Mouse (Mus musculus) neural tube, embryonic 14.5 days (tissue): Measurements from ENCODE around the gene Harbi1. TPM values are rescaled to one million over a fixed set of nuclear protein-coding genes. Genes with fewer than 3 reads are reported as not detected.
"Not testable (repeated sequence)": the region's sequence is repeated elsewhere in the genome, so short reads cannot be mapped to it uniquely, and the experiment has no call there.

Source experiments
- ATAC-seq: fragments of 200-750 bp; cut with Nextera tagmentation; 2 replicates; pipeline ENCODE4 v1.8.0; 2017; ENCODE audit warnings: low read depth, mild to moderate bottlenecking, moderate TSS enrichment, moderate library complexity
- H3K27ac ChIP-seq: fragments of 300-500 bp; sonication (generic); 2 replicates; pipeline ENCODE4 v1.5.1; 2014; ENCODE audit warnings: low read depth, mild to moderate bottlenecking, control low read depth, low read length, moderate library complexity, mixed read lengths
- H3K27me3 ChIP-seq: fragments of 300-500 bp; sonication (generic); 2 replicates; pipeline ENCODE4 v1.6.1; 2014; ENCODE audit warnings: low read length; ENCODE audit not compliant: control insufficient read depth, insufficient read depth
- H3K36me3 ChIP-seq: fragments of 300-500 bp; sonication (generic); 2 replicates; pipeline ENCODE4 v1.6.1; 2014; ENCODE audit warnings: low read length, mixed read lengths; ENCODE audit not compliant: control insufficient read depth, insufficient read depth
- H3K4me1 ChIP-seq: fragments of 300-500 bp; sonication (generic); 2 replicates; pipeline ENCODE4 v1.6.1; 2014; ENCODE audit warnings: low read length; ENCODE audit not compliant: control insufficient read depth, insufficient read depth
- H3K4me2 ChIP-seq: fragments of 300-500 bp; sonication (generic); 2 replicates; pipeline ENCODE4 v1.6.1; 2014; ENCODE audit warnings: mild to moderate bottlenecking, low read depth, low read length, control low read depth
- H3K4me3 ChIP-seq: fragments of 300-500 bp; sonication (generic); 2 replicates; pipeline ENCODE4 v1.5.1; 2014; ENCODE audit warnings: low read depth, low read length, control low read depth, mixed read lengths
- H3K9ac ChIP-seq: fragments of 300-500 bp; sonication (generic); replicated peaks from 2 replicates; pipeline ENCODE4 v1.6.1; 2014; ENCODE audit warnings: low read depth, mild to moderate bottlenecking, control low read depth, low read length, mixed read lengths
- H3K9me3 ChIP-seq: fragments of 300-500 bp; sonication (generic); 2 replicates; pipeline ENCODE4 v1.6.1; 2016; ENCODE audit warnings: low read length; ENCODE audit not compliant: control insufficient read depth
- WGBS: fragments of 180-500 bp; shearing (Covaris S2); extraction: QIAGEN DNeasy Blood & Tissue Kit; methylation state at CpG from one replicate; pipeline ENCODE4 v1.1.7; 2014; 5-methylcytosine and 5-hydroxymethylcytosine counted together
- polyA plus RNA-seq: library from polyadenylated mRNA; unstranded; fragments of >200 nt; fragmentation: Nextera tagmentation; extraction: Ambion mirVana; gene quantifications from 2 replicates; pipeline ENCODE4 v1.2.1, GENCODE M21; 2014

Gene Harbi1
- polyA plus RNA-seq, 1 experiment from 2014 or later: 16.5 TPM

DNA sequence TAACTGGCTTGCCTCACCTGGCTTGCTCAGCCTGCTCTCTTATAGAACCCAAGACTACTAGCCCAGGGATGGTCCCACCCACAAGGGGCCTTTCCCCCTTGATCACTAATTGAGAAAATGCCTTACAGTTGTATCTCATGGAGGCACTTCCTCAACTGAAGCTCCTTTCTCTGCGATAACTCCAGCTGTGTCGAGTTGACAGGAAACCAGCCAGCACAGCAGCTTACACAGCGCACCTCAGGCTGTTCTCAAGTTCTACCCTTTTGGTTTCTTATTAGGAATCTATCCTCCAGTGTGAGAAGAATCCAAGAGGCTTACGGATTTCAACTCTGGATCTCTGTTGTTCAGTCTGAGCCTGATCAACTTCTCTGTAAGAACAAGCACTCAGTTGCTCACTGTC lies 14.8 kb downstream of the Harbi1 start:
- WGBS: 57% methylated on average over 4 of the region's 4 CpGs
- H3K27ac ChIP-seq, H3K4me3 ChIP-seq, H3K36me3 ChIP-seq, H3K27me3 ChIP-seq, H3K9me3 ChIP-seq, H3K4me1 ChIP-seq, H3K4me2 ChIP-seq, H3K9ac ChIP-seq, ATAC-seq: not testable (repeated sequence)

DNA sequence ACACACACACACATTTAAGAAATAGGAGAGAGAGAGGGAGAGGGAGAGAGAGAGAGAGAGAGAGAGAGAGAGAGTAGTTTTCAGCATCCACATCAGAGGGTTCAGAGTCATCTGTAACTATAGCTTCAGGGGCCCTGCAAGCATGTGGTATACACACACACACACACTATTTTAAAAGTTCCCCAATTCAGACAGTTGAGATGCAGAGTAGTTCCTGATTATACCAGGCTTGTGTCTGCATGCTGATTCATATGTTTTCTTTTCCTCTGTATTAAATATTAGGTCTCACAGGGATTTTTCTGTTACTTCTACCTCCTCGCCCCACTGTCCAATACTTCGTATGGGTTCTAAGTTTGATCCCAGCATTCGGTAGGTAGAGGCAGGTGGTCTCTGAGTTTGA lies 16.4 kb downstream of the Harbi1 start:
- H3K9ac ChIP-seq: no peak overlapping the region
- no peaks in the 10 kb centered on the region for H3K27me3 ChIP-seq
- no peaks in the 10 kb centered on the region for H3K9me3 ChIP-seq
- ATAC-seq: no peak
- WGBS: 94% methylated on average over 3 of the region's 3 CpGs
- H3K36me3 ChIP-seq: no peaks in the 10 kb centered on the region
- no peak overlapping the region for H3K27ac ChIP-seq
- no peak overlapping the region for H3K4me2 ChIP-seq
- no peak overlapping the region for H3K4me3 ChIP-seq
- peaks cover 4% of the 10 kb centered on the region; the same call in 1 of the 2 replicates for H3K4me1 ChIP-seq

DNA sequence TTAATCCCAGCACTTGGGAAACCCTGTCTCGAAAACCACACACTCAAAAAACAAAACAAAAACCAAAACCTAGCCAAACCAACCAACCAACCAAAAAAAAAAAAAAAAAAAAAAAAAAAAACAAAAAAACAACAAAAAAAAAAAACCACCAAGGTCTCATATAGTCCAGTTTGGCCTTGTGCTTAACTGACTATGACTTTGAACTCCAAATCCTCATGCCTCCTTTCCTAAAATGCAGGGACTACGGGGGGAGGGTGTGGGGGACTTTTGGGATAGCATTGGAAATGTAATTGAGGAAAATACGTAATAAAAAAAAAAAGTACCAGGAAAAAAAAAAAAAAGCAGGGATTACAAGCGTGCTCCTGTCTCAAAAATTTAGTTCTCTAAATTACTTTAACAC lies 18.9 kb downstream of the Harbi1 start:
- Histone ChIP-seq H3K9me3 (no peaks in the 10 kb centered on the region), H3K27ac (no peak overlapping the region; the same call in 1 of the 2 replicates), H3K9ac (peak overlapping the region; percentile 94), H3K4me3 (peak overlapping the region; percentile 99), H3K36me3 (no peaks in the 10 kb centered on the region), H3K4me2 (peak overlapping the region; percentile 43; the same call in 1 of the 2 replicates), H3K4me1 (peaks cover 4% of the 10 kb centered on the region; the same call in 1 of the 2 replicates), H3K27me3 (no peaks in the 10 kb centered on the region)
- peak; percentile 31; the same call in 1 of the 2 replicates for ATAC-seq
- 26% methylated on average over 4 of the region's 4 CpGs for WGBS

DNA sequence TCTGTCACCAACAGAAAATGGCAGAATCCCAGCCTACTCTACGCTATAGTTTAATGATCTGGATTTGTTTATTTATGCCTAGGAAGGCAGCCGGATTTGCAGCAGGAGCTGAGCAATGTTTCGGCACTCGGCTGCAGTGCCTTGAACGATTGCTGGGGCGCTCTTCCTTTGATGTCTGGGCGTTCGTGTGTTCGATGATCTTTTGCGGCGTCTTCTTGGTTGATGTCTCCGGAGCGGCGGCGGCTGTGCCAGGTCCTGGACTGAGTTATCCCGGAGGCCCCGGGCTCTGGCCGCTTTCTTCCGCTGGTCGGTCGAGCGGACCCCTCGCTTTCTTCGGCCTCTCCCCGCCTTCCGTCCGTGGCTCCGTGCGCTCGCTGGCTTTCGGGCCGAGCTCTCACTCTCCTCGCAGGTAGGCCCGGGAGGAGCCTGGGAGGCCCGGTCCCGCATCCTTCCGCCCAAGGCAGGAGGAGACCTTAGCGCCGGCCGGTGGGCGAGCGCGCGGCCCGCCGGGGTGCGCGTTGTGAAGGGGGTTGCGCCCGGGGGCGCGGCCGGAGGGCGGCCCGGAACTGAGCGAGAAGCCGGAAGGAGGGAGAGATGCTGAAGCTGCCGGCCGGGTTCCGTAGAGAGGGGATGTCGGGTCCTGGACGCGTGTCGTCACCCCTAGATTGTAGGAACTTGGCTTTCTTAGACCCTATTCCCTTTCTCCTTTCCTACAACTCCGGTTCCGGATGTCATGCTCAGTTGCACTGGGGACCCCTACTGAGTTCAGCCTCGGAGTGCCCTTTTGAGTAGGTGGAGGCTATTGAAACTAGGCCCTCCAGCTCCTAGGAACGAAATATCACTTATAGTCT lies 19.5 kb downstream of the Harbi1 start, which contains the start of gene Ambra1:
Gene Ambra1, plus strand, starts transcription at position 164 of the 851 bp plus-strand sequence.
- under 1% methylated on average over 66 of the region's 68 CpGs for WGBS
- Histone ChIP-seq H3K27ac (peak within 1 kb of the TSS; percentile 89), H3K27me3 (no peaks in the 10 kb centered on the region), H3K9ac (peak within 1 kb of the TSS; percentile 94), H3K4me1 (peaks cover 4% of the 10 kb centered on the region; the same call in 1 of the 2 replicates), H3K4me3 (peak within 1 kb of the TSS; percentile 99), H3K4me2 (peak within 1 kb of the TSS; percentile 78), H3K9me3 (no peaks in the 10 kb centered on the region), H3K36me3 (no peaks in the 10 kb centered on the region)
- peak; percentile 92 for ATAC-seq

DNA sequence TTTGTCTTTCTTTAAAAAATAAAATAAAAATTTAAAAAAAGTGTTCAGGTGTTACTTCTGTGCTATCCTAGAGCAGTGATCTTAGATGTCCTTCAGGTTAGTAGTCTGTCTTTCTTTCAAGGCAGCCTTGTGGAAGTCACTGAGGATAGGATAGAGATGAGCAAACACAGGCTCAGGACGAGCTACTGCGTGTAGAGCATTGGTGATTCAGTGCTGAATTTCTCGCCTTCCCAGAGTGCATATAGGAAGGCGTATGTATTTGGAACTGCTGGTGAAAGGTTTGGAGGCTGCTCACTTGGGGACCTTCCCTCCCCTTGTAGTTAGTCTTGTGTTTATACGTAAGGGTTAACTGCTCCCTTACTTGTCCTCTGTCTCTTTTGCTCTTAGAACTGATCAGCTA lies 24.6 kb downstream of the Harbi1 start:
- Histone ChIP-seq H3K4me2 (no peak overlapping the region), H3K9ac (no peak overlapping the region), H3K4me3 (no peak overlapping the region), H3K36me3 (no peaks in the 10 kb centered on the region), H3K9me3 (no peaks in the 10 kb centered on the region), H3K27ac (no peak overlapping the region), H3K4me1 (peaks cover 4% of the 10 kb centered on the region; the same call in 1 of the 2 replicates), H3K27me3 (no peaks in the 10 kb centered on the region)
- no peak for ATAC-seq
- 94% methylated on average over 5 of the region's 5 CpGs for WGBS

DNA sequence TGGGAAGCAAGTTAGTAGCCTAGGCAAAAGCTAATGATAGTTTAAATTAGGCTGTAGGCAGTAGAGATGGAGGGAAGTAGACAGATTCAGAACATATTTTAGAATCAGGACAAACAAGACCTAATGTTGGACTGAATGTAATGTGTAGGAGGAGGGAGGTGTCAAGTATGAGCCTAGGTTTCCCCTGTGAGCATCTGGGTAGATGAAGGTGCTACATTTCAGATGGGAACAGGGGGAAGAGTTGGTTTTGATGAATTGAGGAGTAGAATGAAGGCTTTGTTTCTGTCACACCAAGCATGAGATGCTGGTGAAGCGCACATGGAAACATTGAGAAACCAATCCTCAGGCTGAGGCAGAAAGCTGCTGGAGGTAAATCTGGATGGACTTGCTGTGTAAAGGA lies 28.9 kb downstream of the Harbi1 start:
- ATAC-seq: no peak
- Histone ChIP-seq H3K9ac (no peak overlapping the region), H3K4me2 (no peak overlapping the region), H3K27me3 (no peaks in the 10 kb centered on the region), H3K36me3 (no peaks in the 10 kb centered on the region), H3K4me1 (no peaks in the 10 kb centered on the region), H3K27ac (no peak overlapping the region), H3K9me3 (no peaks in the 10 kb centered on the region), H3K4me3 (no peak overlapping the region)
- 97% methylated on average over 1 of the region's 1 CpGs for WGBS

DNA sequence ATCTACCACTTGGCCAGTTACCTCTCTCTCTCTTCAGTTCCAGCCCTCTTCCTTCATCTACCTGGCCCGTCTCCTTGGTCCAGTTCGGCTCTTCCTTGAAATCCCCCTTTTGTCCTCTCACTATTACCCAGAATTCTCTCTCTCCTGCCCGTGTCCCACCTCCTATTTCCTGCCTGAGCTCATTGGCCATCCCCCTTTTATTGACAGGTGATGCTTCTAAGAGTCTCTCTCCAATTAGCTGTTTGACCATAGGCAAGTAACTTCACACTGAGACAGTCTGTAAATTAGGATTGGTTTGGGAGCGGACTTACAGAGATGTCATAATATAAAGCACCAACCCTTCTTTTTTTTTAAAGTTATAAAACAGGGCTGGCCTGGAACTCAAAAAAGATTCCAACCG lies 34.0 kb downstream of the Harbi1 start:
- Histone ChIP-seq H3K27me3 (no peaks in the 10 kb centered on the region), H3K4me3 (no peak overlapping the region), H3K9me3 (no peaks in the 10 kb centered on the region), H3K4me2 (no peak overlapping the region), H3K27ac (no peak overlapping the region), H3K36me3 (no peaks in the 10 kb centered on the region), H3K4me1 (no peaks in the 10 kb centered on the region), H3K9ac (no peak overlapping the region)
- WGBS: 92% methylated on average over 5 of the region's 5 CpGs
- no peak for ATAC-seq

DNA sequence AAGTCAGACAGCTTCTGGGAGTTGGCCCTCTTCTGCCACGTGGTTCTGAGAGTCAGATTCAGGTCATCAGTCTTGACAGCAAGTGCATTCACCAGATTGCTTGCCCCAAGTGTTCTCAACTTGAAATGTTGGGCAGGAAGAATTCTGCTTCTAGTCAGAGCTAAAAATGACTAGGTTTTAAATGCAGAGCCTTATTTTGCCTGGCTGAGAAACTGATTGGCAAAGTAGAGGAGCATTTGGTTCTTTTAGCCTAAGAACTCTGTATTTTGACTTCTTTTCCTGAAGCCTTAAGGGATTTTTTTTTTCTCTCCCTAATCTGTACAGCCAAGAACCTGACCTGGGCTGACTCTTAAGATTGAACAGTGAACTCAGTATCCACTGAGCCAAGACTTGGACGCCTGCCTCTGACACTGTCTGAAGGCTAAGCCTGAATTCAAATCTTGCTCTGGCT lies 39.2 kb downstream of the Harbi1 start:
- Histone ChIP-seq H3K9ac (no peak overlapping the region), H3K27ac (no peak overlapping the region)

More for the DNA sequence above, 39.2 kb downstream of the Harbi1 start:
- H3K4me1 ChIP-seq: no peaks in the 10 kb centered on the region
- H3K9me3 ChIP-seq: no peaks in the 10 kb centered on the region
- WGBS: 76% methylated on average over 2 of the region's 2 CpGs
- no peak for ATAC-seq
- H3K4me3 ChIP-seq: no peak overlapping the region
- no peaks in the 10 kb centered on the region for H3K36me3 ChIP-seq
- H3K4me2 ChIP-seq: no peak overlapping the region
- no peaks in the 10 kb centered on the region for H3K27me3 ChIP-seq
